Mouse (Mus musculus): ENCODE measurements around the gene Asb18. TPM values are rescaled to one million over a fixed set of nuclear protein-coding genes. Genes with fewer than 3 reads are reported as not detected.

Gene Asb18
- total RNA-seq (2021): 1 to 10 TPM; 1.4 to 1.8 TPM

DNA sequence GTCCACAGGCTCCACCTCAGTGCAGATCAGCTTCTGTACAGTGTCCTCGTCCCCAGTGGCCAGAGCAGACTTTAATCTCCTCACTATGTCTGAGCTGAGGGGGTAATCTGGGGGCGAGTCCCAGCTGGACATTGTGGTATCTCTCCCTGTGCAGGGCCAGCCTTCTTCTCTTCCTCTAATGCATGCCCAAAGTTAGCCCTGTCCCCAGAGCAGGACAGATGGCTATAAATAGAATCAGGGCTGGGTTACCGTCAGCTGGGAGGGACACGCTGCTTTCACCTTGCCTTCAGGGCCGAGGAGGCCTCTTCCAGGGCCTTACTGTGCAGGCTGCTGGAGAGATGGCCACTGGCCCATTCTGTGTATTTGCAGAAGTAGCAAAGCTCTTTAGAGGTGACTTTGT is at the start of gene Asb18:
Gene Asb18, minus strand, starts transcription at position 221 of the 400 bp plus-strand sequence.
- intact Hi-C loops (cut with DNase I): no loop called here
- DNase-seq (ENCODE audit: extremely low spot score in 1 of 2, low spot score in 2 of 2): no peak

DNA sequence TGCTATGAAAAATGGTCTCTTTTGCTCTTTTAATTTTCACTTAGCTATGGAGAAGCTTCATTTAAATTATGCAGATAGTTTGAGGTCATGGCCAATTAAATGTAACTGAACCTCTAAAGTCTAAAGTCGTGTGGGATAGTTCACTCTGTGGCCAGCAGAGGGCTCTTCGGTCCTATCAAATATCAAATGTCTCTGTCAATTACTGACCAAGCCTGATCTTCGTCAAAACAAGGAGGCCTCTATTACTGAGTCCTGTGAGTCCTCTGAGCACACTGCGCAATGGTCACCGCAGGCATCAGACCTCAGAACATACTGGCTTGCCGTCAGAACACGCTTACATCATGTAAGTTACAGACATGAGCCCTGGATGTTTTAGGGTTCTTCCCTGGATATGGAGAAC is 46.1 kb upstream of the Asb18 start:
- DNase-seq (ENCODE audit: extremely low spot score in 1 of 2, low spot score in 2 of 2): peak; percentile 44 to 53
- intact Hi-C loops (cut with DNase I): loop anchor here (2.0 to 5.0 kb wide), 2 partner anchors 142 to 528 kb away; partner anchors contain the start of gene Ackr3

DNA sequence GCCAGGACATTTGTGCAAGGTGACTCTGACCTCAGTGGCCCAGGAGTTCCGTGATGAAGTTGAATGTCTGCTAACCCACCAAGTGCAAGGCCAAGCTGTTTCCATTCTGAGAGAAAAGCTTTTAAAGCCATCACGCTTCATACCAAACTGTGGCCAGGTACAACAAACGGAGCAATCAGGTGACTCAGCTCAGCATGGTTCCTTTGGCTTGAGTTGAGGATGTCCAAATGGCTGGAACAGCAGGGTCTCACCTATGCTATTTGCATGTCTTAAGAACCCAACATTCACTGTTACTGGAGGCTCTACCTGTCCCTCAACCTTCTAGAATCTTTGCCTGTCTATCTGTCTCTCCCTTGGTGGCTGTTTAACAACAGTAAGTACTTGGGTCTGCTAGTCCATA is 45.6 kb upstream of the Asb18 start:
- intact Hi-C loops (cut with DNase I): loop anchor here (2.0 to 5.0 kb wide), 2 partner anchors 142 to 529 kb away; partner anchors contain the start of gene Ackr3
- no peak for DNase-seq (ENCODE audit: extremely low spot score in 1 of 2, low spot score in 2 of 2)

DNA sequence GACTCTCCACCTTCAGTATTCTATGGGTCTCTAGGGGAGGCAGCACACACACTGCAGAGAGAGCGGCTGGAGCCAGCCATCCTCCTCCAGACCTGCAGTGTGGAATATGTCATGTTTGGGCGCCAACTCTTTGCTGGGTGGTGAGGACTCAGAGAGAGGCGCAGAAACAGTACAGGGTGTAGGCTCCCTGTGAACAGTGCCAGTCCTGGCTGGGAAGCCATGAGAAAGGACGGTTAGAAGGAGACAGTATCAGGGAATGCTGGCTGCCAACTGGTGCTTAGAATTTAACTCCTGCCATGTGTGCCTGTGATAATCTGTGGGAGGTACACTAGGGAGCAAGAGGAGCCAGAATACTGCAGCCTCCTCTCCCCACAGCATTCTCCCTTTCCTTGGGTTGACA is 40.5 kb upstream of the Asb18 start:
- DNase-seq (ENCODE audit: extremely low spot score in 1 of 2, low spot score in 2 of 2): peak; percentile 11 to 16
- intact Hi-C loops (cut with DNase I): loop anchor here (10.0 kb wide), 1 partner anchor 900 kb away; the partner anchor contains the start of gene Prlh

DNA sequence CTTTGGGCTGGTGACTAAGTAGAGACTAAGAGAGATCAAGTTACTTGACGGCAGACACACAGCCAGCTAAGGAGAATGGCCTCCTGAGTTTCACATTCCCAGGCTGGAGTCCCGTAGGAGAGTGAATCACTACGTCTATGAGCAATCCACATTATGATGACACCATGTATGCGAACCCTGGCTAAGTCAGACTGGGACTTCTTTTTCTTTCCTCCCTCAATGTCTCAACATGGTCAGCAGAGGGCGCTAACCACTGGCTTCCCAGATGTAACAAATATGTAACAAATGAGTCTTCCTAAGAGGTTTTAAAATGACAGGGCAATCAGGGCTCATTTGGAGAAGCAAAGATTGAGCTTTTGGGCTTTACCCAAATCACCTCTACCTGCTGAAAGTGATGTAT is 36.9 kb upstream of the Asb18 start:
- intact Hi-C loops (cut with DNase I): loop anchor here (10.0 kb wide), 1 partner anchor 903 kb away; the partner anchor contains the start of gene Prlh
- DNase-seq (ENCODE audit: extremely low spot score in 1 of 2, low spot score in 2 of 2): peak; percentile 42 to 62

DNA sequence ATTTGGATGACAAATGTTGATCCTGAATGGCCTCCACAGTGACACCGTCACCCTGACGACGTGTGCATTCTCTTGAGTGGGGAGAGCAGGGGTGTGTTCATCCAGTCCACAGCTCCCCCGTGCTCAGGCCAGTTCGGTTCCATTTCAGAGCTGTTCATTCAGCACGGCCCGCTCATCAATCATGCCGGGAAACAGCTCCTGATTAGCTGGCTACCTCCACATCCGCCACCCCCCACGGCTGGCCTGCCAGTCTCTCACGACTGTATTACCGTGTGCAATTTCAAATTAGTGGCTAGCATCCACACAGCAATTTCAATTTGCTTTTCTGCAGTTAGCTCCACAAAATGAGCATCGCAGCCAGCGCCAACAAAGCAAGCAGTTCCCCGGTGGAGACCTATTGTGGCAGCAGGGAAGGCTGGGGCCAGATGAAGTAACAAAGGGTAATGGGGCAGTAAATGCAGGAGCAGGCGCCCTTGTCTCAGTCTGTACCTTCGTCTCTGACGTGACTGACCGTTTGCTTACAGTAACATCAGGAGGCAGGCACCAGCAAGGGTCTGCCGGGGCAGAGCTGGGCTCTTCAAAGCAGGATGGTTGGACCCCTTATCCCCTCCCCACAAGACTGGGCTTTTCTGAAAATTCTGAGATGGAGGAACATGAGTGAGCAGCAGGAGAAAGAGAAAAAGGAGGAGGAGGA is 35.7 kb upstream of the Asb18 start:
- intact Hi-C loops (cut with DNase I): loop anchor here (10.0 kb wide), 1 partner anchor 905 kb away; the partner anchor contains the start of gene Prlh
- no peak for DNase-seq (ENCODE audit: extremely low spot score in 1 of 2, low spot score in 2 of 2)

DNA sequence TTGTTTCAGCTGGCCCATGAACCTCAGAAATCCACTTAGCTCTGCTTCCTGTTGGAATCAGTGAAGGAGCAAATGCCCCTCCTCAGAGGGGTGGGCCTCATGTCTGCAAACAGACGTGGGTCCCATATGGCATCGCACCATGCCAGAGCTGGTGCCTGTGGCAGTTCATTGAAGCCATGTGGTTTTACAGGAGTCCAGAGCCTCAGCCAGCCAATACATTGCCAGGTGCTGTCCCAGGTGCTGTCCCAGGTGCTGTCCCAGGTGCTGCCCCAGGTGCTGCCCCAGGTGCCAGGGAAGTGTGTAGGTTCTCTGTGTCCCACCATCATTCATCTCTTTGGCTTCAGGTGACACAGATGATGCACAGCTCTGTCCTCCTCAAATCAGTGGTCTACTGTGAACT is 13.8 kb upstream of the Asb18 start:
- no peak for DNase-seq (ENCODE audit: extremely low spot score in 1 of 2, low spot score in 2 of 2)
- intact Hi-C loops (cut with DNase I): no loop called here

DNA sequence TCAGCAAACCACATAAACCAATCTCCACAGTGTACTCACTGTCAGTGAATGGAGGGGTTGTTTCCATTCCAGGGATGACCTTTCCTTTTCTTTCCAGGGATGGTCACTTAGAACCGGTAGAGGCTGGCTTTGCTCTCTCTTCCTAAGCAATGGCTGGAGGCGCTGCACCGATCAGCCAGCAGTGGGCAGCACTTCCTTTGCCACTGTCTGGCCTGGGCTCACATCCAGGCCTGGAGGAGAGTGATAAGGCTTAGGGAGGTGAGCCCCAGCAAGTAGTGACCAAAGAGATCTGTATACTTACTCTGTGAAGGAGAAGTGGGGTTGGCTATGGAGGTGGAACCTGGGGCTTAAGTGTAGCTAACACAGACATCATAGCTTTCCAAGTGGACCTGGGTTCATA is 12.5 kb upstream of the Asb18 start:
- intact Hi-C loops (cut with DNase I): no loop called here
- peak in 1 of 2 experiments; percentile 57 for DNase-seq (ENCODE audit: extremely low spot score in 1 of 2, low spot score in 2 of 2)

DNA sequence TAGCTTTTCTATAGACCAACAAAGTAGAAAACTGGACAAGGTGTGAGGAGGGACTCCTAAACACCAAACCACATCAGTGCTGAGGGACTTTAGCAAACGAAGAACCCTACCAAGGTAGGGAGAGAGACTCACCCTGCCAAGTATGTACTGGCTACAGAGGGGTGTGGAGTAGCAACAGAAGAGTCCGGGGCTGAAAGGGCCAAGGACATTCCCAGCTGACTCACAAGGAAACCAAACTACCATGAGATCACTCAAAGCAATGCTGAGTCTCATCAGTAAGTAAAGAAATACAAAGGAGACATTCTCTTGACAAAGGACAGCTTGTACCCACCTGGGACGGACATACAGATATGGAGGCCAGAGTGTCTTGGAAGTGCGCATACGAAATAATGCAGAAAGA is 5.9 kb upstream of the Asb18 start:
- DNase-seq (ENCODE audit: extremely low spot score in 1 of 2, low spot score in 2 of 2): no peak
- intact Hi-C loops (cut with DNase I): no loop called here

DNA sequence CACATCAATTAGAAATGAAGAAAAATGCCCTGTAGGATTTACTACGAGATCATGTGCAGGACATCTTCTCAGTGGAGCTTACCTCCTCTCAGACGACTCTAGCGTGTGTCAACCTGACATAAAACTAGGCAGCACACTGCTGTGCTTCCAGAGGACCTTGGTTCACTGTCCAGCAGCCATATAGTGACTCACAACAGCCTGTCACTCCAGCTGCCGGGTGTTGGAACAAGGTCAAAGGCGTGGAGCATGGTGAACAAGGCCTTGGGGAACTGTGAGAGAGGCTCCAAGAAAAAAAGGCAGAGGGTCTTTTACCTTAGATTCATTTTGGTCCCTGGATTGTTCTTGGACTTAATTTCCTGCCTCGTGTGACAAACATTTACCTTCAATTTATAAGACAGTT is 3.6 kb upstream of the Asb18 start:
- intact Hi-C loops (cut with DNase I): no loop called here
- DNase-seq (ENCODE audit: extremely low spot score in 1 of 2, low spot score in 2 of 2): no peak

DNA sequence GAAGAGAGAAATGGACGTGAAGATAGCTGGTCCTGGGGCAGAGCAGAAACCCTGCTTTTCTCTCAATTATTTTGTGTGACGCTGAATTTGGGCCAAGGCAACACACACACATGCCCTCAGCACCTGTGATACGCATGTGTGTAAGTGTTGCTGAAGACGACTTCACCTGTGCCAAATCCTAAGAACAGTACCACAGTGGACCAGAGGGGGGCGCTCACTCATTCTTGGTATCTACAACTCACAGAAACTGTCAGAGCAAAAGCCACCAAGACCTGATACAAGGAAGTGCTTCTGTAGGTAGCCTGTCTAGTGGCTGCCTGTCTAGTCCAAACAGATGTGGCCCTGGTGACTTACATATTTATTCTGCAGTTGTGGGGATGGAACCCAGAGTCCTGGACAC is 1.2 kb downstream of the Asb18 start:
- no peak for DNase-seq (ENCODE audit: extremely low spot score in 1 of 2, low spot score in 2 of 2)
- intact Hi-C loops (cut with DNase I): no loop called here

DNA sequence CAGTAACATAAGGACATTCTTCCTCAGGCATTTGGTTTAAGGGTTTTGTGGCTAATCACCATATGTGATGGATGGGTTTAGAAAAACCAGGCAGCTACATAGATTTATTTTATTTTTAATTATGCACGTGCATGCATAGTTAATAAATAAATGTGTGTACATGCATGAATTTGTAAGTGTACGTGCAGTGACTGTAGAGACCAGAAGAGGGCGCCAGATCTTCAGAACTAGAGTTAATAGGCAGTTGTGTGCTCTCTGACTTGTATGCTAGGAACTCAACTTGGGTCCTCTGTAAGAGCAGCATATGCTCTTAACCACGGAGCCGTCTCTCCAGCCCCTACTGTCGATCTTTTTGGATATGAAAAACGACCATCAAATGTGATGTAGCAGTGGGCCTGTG is 1.6 kb downstream of the Asb18 start:
- no peak for DNase-seq (ENCODE audit: extremely low spot score in 1 of 2, low spot score in 2 of 2)
- intact Hi-C loops (cut with DNase I): no loop called here

DNA sequence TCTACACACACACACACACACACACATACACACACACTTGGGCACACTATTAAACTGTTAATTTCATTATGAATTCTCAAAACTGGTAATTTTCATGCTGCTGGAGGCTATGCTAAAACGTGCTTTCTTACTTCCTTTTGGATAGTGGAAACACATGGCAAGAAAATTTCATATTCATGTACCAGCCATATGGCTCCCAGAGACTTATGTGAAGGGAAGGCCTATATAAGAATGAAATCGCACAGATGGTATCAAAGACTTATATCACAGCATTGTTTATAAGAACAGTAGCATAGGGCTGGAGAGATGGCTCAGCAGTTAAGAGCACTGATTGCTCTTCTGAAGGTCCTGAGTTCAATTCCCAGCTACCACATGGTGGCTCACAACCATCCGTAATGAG is 2.3 kb downstream of the Asb18 start:
- intact Hi-C loops (cut with DNase I): no loop called here
- no peak for DNase-seq (ENCODE audit: extremely low spot score in 1 of 2, low spot score in 2 of 2)

DNA sequence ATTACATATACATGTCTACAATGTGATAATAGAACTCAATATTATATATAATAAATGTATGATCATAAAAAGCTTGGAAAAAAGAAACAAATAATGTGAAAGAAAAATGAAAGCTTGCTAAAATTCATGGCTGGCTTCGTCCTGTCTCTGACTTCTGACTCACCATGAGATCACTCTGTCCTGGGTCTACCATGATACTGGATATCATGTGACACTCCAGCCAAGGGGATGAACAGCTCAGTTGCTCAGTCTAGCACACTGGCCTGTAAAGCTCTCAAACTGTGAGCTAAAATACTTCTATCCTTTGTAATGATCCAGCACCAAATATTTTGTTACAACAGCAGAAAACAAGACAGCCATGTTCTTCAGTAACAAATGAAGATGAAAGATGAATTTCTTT is 4.4 kb downstream of the Asb18 start:
- DNase-seq (ENCODE audit: extremely low spot score in 1 of 2, low spot score in 2 of 2): no peak
- intact Hi-C loops (cut with DNase I): no loop called here

DNA sequence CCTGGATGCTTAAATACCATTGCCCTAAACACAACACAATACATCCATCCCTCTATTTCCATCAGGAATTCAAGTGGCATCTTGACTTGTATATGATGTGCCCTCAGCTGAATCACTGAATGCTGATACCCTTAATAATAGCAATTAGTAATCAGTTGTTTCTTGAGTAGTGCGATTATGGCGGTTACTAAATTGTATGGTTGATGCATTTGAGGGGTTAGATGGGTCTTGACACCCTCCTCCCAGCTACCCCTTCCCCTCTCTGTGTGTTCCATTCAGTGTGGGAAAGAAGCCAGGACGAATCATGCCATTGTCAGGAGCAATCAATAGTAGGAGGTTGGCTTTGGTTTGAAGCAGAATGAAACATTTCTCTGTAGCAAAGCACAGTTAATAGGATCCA is 5.3 kb downstream of the Asb18 start:
- intact Hi-C loops (cut with DNase I): no loop called here
- no peak for DNase-seq (ENCODE audit: extremely low spot score in 1 of 2, low spot score in 2 of 2)

DNA sequence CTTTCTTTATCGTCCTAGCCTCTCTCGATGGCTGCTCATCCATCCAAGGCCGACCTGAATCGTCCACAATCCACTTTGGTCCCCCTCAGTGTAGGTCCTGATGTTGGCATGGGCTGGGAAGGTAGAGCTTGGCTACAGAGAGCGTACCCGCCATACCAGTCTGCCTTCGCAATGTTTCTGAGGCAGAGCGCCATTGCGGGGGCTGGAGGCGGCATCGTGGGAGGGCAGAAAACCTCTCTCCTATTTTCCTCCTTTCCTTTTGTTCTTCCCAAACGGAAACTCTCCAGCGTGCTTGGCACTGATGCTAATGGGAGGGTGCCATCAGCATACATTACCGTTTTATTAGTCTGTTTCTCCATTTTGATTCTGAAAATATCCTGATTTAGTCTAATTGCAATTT is 7.8 kb downstream of the Asb18 start:
- intact Hi-C loops (cut with DNase I): no loop called here
- no peak for DNase-seq (ENCODE audit: extremely low spot score in 1 of 2, low spot score in 2 of 2)

DNA sequence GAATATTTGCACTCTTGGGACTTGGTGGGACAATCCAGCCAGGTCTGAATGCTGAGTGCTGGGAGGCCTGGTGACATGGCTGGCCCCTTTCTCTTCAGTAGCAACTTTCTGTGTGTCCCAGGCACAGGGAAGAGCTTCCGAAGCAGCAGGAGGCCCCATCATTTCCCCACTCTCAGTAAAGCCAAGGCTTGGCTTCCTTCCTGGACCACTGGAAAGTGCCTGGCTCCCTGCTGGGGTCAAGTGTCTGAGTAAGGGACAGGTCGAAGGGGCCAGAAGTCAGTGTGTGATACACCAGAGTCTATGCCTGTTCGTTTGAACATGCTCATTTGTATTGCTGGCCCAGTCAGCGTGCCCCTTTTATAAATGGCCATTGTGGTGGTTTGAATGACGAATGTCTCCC is 13.5 kb downstream of the Asb18 start:
- peak in 1 of 2 experiments; percentile 79 for DNase-seq (ENCODE audit: extremely low spot score in 1 of 2, low spot score in 2 of 2)
- intact Hi-C loops (cut with DNase I): no loop called here

DNA sequence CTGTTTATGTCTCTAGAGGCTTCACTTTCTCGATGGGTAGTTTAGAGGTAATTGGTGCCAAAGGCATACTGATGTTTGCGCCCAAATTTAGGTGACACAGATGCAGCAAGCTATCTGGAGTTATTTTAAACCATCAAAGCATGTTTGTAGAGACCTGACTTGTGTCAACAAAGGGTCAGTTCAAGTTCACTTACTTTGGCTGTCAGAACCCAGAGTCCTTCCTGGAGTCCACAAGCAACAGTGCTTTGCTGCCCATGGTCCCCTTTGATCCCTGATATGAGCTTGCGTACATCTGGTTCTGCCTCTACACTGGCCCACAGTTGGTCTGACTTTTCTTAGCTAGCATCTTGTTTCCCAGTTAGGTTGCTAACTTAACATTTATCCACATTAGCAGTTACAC is 14.6 kb downstream of the Asb18 start:
- intact Hi-C loops (cut with DNase I): no loop called here
- DNase-seq (ENCODE audit: extremely low spot score in 1 of 2, low spot score in 2 of 2): no peak

DNA sequence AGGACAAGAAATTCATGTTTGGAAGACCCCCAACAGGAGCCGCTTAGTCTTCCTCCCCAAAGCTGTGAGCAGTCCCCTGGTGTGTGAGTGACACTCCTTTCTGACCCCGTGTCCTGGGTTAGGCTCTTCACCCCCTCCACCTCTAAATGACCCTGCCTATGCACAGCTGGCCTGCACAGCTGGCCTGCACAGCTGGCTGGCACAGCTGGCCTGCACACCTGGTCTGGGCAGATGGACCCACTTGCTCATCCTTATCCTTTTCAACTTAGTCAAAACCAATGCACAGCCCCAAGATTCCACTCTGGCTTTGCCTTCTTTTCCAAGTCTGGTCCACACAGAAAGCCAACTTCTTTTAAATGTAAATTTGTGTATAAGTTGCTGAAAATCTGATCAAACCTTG is 15.8 kb downstream of the Asb18 start:
- intact Hi-C loops (cut with DNase I): no loop called here
- DNase-seq (ENCODE audit: extremely low spot score in 1 of 2, low spot score in 2 of 2): no peak

DNA sequence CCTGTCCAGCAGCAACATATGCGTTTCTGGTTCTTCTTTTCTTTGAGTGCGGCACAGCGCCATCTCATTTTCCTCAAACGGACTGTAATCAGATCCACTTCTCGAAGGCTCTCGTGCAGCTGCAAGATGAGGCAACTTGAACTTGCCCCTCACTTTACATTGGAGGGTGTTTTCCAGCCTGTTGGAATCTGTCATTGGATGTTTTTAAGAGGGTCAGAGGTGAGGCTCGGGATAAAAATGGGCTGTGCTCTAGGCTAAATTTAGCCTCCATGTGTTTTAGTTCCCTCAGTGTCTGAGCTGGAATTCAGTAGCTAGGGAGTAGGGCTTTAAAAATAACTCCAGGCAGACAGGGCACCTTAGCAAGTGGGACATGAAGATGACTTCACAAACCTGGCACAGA is 16.4 kb downstream of the Asb18 start:
- intact Hi-C loops (cut with DNase I): no loop called here
- no peak for DNase-seq (ENCODE audit: extremely low spot score in 1 of 2, low spot score in 2 of 2)

DNA sequence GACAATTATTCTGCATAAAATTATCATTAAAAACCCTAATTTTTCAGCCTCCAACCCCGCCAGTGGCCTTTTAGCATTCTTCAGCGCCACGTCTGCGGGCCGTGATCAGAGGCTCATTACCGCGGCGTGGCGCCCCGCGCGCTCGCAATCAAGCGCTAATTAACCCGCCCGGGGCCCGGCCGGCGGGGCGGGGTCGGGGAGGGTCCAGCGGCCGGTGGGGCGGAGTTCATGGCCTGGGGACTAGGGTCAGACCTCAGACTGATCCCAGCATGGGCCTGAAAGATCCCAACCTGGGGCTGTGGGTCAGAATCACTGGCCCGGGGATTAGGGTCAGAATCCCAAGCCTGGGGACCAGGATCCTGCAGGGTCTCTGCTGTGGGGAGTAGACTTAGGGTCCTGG is 22.2 kb downstream of the Asb18 start:
- intact Hi-C loops (cut with DNase I): no loop called here
- DNase-seq (ENCODE audit: extremely low spot score in 1 of 2, low spot score in 2 of 2): no peak

Data from left cerebral cortex, postnatal 10 days (tissue).